Mouse (Mus musculus) erythroblast, embryonic 14.5 days (primary cell): ENCODE results near the gene Nemp1.

Source experiments
- GATA1 ChIP-seq: IDR thresholded peaks from 2 replicates; pipeline ENCODE4 v1.6.1; 2012; ENCODE audit warnings: low read length, inconsistent platforms, mixed read lengths
- TAL1 ChIP-seq: IDR thresholded peaks from 3 replicates; pipeline ENCODE4 v1.6.1; 2012; ENCODE audit warnings: low read length, inconsistent platforms, mixed read lengths

- TF ChIP-seq GATA1 = no peak
- TF ChIP-seq TAL1 = no peak
Observed at GRCm38 (mm10) chr10:127642772-127643552, 23.7 kb upstream of the Nemp1 start, which contains the start of gene Stat6.
